Mouse (Mus musculus) WW6 (cell line): ENCODE data around the gene Etl4.

ENCODE experiments used
- DNase-seq: peaks from one replicate; pipeline ENCODE4 v3.0.0-alpha.2; 2013; ENCODE audit warnings: low read depth, low spot score

Gene Etl4

DNA sequence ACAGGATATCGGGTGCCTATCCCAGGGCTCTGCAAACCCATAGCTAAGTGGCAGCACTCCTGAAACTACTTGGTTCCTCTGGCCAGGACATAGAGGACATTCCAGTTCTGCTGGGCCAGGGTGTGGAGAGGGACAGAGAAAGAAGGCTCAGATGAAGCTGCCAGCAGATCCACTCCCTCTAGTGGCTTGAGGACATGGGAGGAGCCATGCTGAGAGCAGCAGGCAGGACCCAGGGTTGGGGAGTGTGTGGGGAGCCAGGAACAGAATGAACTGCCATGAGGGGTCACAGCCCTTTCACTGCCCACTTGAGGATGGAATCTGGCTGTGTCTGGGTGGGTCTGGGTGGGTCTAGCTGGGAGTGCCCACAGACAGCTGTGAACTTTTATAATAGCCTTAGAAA lies 784.2 kb downstream of the Etl4 start:
- no peak for DNase-seq

DNA sequence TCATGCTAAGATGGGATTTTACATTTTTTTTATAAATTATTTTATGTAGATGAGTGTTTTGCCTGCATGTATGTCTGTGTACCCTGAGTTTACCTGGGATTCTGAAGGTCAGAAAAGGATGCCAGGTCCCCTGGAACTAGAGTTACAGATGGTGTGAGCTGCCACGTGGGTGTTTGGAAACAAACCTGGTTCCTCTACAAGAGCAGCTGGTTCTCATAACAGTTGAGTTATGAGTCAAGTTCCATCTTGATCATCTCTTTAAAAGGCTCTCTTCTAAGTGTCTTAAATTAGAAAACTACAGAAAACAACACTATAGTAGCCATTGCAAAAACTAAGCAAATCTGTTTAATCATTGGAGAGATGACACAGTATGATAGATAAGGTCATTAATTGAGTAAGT lies 788.1 kb downstream of the Etl4 start:
- no peak for DNase-seq

DNA sequence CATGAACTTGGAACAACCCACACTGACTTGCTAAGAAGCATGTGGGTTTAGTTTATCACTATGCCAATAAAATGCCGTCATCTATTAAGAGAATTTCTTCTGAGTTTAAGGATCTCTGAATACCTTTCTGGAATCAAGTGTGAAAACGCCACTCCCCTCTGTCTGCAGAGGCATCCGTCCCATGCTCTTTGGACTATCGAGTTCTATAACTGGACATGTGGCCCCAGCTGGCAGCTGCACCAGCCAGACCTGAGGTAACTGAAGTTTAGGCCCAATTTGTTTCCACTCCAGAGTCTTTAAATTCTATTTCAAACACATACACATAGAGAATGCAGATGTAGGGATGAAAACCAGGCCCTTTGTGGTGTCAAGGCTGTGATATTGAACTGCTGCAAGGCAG lies 795.5 kb downstream of the Etl4 start:
- DNase-seq, result no peak

DNA sequence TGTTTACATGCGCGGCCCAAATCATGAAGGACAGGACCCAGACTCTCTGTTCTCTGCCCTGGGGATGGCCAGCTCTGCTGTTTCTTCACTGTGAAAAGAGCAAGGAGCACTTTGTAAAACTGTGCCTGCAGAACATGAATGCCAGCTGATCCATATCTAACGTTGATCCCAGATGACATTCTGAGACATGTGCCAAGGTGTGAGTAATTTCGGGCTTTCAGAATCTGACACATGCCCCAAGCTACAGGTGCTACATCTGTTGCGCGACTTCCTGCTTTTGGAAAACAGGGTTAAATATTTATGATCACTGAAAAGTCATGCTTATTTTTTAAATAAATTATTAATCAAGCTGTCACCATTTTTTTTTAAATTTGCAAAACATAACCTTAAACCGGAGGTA lies 801.0 kb downstream of the Etl4 start:
- DNase-seq, result no peak

DNA sequence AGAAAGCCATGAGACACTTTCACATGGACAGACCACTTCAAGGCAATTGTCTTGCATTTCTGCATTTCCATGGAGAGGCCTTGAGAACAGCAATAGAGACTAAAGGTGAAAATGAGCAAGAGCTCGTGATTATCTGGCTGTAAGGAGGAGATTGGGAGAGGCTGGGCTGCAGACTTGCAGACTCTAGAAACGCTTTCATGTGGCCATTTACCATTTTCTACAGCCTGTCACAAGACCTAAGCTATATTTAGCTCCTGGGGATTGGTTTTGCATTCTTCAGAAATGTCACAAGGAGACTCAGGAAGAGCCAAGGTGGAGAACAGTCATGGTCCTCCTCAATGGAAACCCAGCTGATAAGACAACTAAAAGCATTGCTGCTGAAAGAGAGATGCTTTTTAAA lies 801.4 kb downstream of the Etl4 start:
- DNase-seq, result no peak

DNA sequence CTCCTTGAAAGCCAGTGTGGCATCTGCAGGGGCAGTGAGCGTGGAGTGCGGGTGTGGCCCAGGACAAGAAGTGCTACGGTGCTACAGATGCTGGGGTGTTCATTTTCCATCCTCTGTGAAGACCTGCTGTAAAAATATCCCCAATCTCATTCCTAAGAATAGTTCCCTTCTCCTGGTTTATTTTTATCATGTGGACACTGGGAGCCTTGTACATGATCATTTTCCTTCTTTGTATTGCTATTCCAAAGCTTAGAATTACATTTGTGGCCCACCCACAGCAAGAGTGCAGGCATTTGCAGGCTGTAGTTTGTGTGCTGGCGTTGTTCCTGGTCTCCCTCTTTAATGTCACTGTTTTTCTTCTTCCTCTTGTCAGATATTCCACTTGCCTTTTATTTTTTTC lies 809.5 kb downstream of the Etl4 start:
- no peak for DNase-seq

DNA sequence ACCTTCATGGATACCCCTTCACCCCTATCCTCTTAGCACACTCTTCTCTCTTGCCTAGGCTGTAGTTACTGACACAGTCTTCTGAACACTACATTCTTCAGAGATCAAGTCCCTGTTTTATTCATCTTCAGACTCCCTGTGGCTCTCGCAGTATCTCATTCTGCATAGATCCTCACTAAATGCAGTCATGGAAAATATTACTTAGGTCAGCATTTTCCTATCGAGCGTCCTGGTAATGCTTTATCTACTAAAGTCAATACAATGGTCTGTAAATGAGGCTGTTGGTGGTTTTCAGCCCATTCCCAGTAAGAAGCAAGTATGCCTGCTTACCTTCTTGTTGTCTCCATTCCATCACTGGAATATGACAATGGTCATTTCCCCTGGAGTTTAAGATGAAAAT lies 811.5 kb downstream of the Etl4 start:
- DNase-seq, result no peak

DNA sequence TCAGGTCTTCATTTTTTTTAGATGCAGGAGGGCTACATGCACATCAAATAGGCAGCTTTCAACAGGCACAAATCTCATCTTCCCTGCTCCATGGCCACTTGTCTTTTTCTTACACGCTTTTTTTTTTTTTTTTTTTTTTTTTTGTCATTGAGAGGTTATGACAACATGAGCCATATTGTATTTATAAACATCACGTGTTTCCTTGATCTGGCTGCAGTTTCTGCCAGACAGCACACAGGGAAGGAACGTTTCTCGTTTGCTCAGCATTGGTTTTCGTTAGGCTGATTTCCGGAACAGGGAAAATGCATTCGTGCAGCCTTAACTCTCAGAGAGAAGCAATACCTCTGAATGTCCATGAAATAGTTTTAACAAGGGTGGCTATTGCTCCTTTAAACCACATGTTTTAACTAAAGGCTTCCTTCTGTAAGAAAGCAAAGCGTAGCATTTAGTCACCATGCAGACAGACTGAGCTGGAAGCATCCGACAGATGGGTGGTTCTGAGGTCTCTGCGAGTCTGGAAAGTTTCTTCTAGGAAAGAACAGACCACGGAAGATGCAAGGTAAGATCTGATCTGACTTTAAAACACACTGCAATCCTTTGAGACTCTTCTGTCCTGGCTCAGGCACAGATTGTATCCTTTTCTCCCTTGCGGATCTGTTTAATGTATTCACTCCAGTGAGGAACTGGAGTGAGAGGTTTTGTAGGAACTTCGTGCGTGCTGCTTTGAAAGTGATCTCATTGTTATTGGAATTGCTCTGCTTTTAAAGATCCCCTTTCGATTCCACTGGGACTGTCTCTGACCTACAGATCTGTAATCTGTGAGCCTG lies 812.8 kb downstream of the Etl4 start:
- DNase-seq, result no peak

DNA sequence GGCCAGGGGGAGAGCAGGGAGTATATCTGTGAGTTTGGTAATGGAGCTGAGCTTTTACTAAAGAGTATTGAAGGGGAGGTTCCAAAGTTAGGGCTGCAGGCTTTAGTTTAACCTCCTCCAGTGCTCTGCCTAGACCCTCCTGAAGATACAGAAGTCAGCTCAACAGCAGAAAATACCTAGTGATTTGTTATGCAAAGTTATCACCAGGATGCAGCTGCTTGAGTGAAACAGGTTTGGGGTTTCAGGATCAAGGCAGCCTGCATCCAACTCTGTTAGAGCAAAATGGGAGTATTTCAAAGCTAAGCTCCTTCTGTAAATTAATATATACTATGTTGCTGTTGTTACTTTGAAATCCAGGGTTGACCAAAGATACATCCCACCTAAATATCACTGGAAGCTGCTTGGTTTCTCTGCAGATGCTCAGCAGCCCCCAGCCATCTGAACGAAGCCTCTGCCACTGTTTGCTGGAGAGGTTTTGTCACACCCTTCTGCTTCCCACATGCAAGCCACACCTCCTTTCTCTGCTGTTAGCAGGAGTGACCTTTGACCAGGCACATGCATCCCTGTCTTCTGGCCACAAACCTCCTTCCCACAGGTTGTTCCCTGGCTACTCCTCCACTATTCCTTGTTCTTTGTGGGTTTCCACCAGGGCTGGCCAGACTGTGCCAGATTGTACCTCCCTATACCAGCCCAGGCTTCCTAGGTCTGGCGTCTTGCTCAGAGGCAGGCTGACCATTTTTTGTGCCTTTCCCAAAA lies 814.6 kb downstream of the Etl4 start:
- DNase-seq, result no peak

DNA sequence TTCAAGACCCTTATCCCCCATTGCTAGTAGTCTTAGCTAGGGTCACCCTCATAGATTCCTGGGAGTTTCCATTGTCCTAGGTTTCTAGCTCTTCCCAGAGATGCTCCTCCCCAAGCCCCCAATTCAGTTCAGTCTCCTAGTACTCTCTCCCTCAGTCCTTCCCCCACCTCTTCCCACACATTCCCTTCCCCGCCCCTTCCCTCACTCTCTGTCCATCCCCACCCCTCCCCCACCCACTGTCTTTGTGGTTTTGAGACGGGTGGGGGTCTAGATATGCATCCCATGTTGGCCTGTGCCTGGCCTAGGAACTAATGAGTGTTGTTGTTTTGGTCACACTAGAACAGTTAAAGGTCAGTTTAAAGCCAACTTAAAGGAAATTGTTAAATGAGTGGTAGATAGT lies 817.4 kb downstream of the Etl4 start:
- DNase-seq, result no peak

DNA sequence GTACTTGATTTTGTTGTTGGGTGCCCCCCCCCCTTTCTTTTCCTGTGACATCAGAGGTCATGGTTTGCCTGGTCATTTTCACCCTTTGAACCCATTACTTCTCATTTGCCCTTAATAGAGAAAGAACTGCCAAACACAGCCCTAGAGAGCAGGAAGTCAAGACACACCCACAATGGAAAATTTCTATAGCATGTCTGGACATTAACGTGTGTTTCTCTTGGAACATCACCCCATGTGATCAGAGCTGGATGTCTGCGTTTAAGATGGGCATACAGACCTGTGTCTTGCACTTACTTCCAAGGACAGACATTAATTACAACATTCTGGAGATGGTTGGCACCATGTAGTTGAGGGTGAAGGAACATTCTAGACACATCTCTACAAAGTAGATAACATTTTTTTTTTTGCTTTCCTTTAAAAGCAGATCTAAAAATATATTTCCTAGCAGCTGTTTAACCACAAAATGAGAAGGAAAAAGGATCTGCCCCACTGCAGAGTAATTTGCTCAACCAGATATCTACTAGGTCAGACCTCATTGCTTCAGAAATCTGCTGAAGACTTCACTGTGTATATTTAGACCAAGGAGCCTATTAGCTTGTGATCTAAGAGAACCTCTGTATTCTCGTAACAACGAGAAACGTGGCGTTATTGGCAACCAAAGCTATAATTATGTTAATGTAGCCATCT lies 818.3 kb downstream of the Etl4 start:
- DNase-seq, result no peak

DNA sequence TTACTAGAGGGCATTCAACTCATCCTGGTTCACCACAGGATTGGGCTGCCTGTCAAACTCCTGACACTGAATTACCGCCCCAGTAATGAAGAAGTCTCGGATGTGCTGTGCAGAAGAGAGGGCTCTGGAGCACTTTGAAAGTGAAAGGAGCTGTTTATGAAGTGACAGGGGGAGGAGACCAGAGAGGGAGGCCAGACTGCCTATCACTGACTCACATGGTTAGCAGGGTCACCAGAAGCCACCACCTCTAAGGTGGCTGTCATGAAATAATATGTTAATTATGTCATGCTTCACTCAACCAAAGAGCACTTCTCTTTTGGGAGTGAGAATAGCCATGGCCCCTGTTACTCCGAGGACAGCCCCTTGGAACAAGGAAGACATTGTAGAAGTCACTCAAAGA lies 825.9 kb downstream of the Etl4 start:
- DNase-seq, result no peak

DNA sequence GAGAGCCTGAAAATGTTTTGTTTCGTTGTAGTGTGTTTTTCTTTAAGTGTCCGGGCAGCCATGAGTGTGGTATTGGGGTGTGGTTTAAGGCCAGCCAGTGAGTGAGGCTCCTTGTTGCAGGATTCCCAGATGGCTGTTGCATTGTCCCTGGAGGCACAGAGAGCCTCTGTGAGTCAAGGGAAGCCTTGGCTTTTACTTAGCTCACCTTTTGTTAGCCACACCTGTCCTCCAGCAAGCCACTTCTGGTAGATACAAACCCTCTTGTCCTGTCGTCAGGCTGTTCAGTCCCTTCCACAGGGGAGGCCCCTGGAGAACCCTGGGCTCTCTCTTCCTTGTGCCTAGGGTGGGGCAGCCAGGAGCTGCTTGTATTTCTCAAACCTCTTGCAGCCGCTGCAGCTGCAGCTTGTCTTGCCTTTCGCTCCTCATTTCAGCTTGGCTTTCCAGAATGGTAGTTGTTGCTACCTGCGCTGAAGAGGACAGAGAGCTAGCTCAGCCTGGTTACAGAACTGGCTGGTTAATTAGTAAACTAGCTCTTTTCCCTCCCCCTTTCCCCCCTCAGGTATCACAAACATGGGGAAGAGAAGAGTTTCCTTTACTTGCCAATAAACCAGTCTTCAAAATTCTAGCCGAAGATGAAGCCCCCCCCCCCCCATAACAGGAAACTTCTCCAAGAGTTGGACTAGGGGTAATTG lies 826.9 kb downstream of the Etl4 start:
- DNase-seq, result no peak

DNA sequence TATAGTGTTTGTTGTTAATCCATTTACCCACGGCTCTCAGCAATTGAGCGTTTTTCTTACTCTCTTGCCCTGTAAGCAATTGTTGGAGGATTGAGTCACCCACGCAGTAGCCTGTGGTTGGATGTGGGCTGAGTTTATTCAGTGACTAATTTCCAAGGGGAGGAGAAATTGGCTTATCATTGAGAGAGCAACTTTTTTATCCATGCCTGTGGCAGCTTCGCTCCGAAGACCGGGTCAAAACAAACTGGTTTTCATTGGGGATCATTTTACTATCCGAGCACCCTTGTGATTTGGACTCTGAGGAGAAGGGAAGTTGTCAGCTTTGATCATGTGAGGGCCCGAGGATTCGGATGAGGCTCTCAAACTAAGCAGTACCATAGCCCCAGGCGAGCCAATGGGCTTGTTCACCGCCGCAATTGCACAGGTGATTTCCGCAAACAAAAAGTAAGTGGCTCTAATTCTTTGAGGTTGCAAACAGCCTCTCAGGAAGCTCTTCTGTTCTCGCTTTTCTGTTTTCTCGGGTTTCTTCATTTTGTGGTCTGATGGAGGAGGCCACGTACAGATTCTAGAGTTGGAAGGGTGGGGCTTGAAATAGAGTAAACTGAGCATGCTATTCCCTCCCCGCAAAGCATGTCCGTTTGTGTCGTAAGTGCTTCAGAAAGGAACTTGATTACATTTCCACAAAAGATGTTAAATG lies 827.7 kb downstream of the Etl4 start:
- DNase-seq, result no peak

DNA sequence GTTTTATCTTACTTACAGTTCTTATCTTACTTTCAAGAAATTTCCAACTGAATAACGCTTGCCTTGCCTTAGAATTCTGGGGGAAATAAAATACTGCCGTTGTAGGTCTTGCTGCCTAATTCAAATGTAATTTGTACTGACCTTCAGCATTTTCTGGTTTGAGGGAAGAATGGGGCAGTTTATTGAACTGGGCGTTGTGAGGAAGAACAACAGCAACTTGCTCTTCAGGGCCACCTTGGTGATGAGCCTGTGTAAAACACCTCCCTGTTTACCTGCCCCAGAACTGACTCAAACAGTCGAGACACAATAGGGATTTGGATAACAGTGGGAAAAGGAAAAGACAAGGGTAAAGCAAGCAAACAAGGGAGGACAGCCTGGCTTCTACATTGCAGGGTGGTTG lies 828.3 kb downstream of the Etl4 start:
- DNase-seq, result no peak

DNA sequence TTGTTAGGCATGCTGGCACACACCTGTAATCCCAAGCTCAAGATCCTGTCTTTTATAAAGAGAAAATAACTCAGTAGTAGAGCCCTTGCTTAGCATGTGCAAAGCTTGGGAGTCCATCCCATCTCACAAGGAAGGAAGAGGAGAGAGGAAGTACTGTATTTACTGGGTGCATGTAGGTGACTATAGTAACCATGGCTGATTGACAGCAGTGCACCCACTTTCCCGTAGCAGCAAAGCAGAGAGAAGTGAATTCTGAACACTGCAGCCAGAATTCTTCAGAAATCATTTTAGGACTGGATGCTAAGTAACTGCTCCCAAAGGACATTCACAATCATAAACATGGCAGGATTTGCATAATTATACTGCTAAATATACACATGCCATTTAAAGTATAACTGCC lies 838.1 kb downstream of the Etl4 start:
- no peak for DNase-seq

DNA sequence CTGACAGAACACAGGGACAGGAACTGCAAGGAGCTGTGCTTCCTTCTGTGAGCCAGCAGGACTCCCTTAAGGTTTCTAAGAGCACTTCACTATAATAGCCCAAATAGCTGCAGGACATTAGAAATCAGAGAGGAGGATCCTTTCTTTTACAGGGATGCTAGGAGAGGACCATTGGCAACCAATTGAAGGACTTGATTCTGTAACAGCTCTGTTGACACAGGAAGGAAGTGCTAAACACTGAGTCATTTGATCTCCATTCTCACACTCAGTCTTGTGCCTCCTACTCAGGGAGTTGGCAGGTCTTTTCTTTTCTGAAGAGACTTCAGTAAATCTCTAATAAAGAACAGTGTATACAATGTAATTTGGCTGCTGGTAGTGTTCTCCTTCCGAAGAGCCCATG lies 838.9 kb downstream of the Etl4 start:
- DNase-seq, result no peak

DNA sequence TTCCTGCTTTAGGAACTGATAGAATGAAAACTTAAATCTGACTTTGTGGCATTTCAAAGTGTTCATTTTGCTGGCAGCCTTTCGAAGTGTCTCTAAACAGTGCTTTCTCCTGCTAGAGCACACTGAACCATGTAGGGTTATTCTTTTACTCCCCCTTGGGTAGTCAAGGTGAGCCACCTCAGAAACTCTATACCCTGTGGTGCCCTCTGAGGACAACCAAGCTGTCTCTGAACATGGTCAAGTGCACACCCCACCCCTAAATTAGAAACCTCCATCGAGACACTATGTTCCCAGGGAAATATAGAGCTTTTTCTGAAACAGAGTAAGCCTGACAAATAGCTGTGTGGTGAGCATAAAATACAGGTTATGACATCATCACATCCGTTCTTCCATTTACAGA lies 840.1 kb downstream of the Etl4 start:
- no peak for DNase-seq

DNA sequence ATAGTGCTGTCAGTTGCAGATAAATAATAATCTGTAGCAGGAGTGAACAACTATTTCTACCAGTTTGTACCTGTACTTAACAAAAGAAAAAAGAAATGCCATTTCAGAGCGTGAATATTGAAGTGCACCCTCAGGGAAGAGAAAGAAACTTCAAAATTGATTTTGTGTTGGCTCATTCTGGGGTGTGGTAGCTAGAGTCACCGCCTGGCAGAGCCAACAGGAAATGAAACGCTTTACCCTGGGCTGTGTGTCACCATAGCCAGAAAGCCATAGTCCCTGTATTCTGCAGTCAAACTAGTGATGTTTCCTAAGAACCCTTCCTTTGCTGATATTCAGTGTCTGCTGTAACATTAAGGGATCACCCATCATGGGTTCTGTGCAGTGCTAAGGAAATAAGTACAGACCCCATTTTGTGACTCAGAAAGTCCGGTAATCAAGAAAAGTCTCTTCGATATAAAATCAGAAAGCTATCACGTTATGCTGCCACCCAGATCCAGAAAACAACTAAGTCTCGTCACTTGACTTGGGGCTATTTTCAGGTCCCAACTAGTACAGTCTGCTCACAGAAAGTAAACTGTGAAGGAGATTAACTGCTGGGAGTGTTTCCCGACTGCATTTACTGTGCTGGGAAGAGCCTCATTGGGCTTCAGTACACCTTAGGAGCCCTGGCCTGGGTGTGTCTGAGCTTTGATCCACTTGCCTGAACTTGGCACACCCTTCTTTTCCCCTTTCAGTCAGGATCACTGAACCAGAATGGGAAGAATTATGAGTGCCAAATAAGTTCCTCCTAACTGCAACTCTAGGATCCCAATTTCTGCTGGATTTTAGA lies 843.9 kb downstream of the Etl4 start:
- no peak for DNase-seq

DNA sequence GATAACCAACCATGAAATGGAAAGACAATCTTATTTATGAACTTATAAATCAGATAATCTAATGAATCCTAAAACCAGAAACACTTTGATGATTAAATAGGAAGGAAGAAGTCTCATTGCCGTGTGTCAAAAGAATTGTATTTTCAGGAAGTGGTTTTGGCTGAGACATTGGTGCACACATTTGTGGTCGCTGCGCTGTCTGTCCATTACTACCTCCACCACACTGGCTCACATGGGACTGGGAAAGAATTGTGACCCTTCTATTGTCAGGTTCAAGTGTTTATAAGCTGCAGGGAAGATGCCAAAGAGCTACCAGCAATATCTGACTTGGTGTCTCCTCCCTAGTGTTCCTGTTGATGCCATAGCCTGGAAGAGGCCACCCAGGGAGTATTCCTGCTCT lies 847.4 kb downstream of the Etl4 start:
- no peak for DNase-seq
